Mouse (Mus musculus) naive thymus-derived CD4-positive, alpha-beta T cell, adult 5 months (primary cell): ENCODE data around the gene Gm6268. TPM values are rescaled to one million over a fixed set of nuclear protein-coding genes. Genes with fewer than 3 reads are reported as not detected.

ENCODE experiments used
- polyA plus RNA-seq: library from polyadenylated mRNA; unstranded; fragments of 100-300 nt; shearing (Covaris generic); gene quantifications from one replicate; pipeline ENCODE4 v1.2.1, GENCODE M21; 2017

Gm6268 gene
- not detected for polyA plus RNA-seq

GRCm38 (mm10) chrX:36400980-36401379 is at the start of gene Gm6268:
Gene Gm6268, plus strand, starts transcription at chrX:36401280.

Other genes with a start within 250 kb of the Gm6268 start
- gene Zcchc12, start 205.4 kb upstream of the Gm6268 start, polyA plus RNA-seq, result 2.2 TPM
- gene Lonrf3, start 72.9 kb upstream of the Gm6268 start, polyA plus RNA-seq, result 0.31 TPM
- gene Gm14569, start 90.5 kb downstream of the Gm6268 start, polyA plus RNA-seq, result not detected
- gene Pgrmc1, start 196.9 kb downstream of the Gm6268 start, polyA plus RNA-seq, result 55.0 TPM
- 1.5 TPM for gene Akap17b, start 244.1 kb downstream of the Gm6268 start, polyA plus RNA-seq